Mouse (Mus musculus): ENCODE measurements at regions not wholly inside any gene's neighbourhood (a gene's known extent, or its start where the extent isn't known, plus 50 kb on each side); places are given as distances from the start of the nearest gene placed in this dataset.

- DNase-seq (ENCODE audit: low spot score in 2 of 2), result no peak
Observed at GRCm38 (mm10) chr1:88878831-88879230, 176.8 kb upstream of the Arl4c start.

- DNase-seq (ENCODE audit: low spot score in 2 of 2), result no peak
Observed at GRCm38 (mm10) chr1:88879367-88879766, 177.3 kb upstream of the Arl4c start.

- no peak for DNase-seq (ENCODE audit: low spot score in 2 of 2)
Observed at GRCm38 (mm10) chr1:88891041-88891440, 179.2 kb upstream of the Sh3bp4 start.

GRCm38 (mm10) chr1:88902426-88902825 lies 167.8 kb upstream of the Sh3bp4 start:
- DNase-seq (ENCODE audit: low spot score in 2 of 2), result no peak

GRCm38 (mm10) chr1:88907766-88908463 lies 162.3 kb upstream of the Sh3bp4 start:
- DNase-seq (ENCODE audit: low spot score in 2 of 2), result no peak

GRCm38 (mm10) chr1:88908683-88909082 lies 161.5 kb upstream of the Sh3bp4 start:
- no peak for DNase-seq (ENCODE audit: low spot score in 2 of 2)

- no peak for DNase-seq (ENCODE audit: low spot score in 2 of 2)
Observed at GRCm38 (mm10) chr1:88909314-88909713, 160.9 kb upstream of the Sh3bp4 start.

- DNase-seq (ENCODE audit: low spot score in 2 of 2), result peak in 1 of 2 experiments; percentile 25
Observed at GRCm38 (mm10) chr1:88909864-88910573, 160.2 kb upstream of the Sh3bp4 start.

- DNase-seq (ENCODE audit: low spot score in 2 of 2), result no peak
Observed at GRCm38 (mm10) chr1:88911724-88912123, 158.5 kb upstream of the Sh3bp4 start.

- peak in 1 of 2 experiments; percentile 37 for DNase-seq (ENCODE audit: low spot score in 2 of 2)
Observed at GRCm38 (mm10) chr1:88916531-88917050, 153.6 kb upstream of the Sh3bp4 start.

GRCm38 (mm10) chr1:88921401-88921800 lies 148.8 kb upstream of the Sh3bp4 start:
- DNase-seq (ENCODE audit: low spot score in 2 of 2), result no peak

- DNase-seq (ENCODE audit: low spot score in 2 of 2), result peak in 1 of 2 experiments; percentile 39
Observed at GRCm38 (mm10) chr1:88923791-88924581, 146.2 kb upstream of the Sh3bp4 start.

- DNase-seq (ENCODE audit: low spot score in 2 of 2), result peak in 1 of 2 experiments; percentile 36
Observed at GRCm38 (mm10) chr1:88935191-88935590, 135.0 kb upstream of the Sh3bp4 start.

- no peak for DNase-seq (ENCODE audit: low spot score in 2 of 2)
Observed at GRCm38 (mm10) chr1:88935779-88936178, 134.4 kb upstream of the Sh3bp4 start.

GRCm38 (mm10) chr1:88937327-88937726 lies 132.9 kb upstream of the Sh3bp4 start:
- DNase-seq (ENCODE audit: low spot score in 2 of 2), result no peak

GRCm38 (mm10) chr1:88938458-88938857 lies 131.8 kb upstream of the Sh3bp4 start:
- no peak for DNase-seq (ENCODE audit: low spot score in 2 of 2)

GRCm38 (mm10) chr1:88943039-88943438 lies 127.2 kb upstream of the Sh3bp4 start:
- no peak for DNase-seq (ENCODE audit: low spot score in 2 of 2)

GRCm38 (mm10) chr1:88945868-88946267 lies 124.3 kb upstream of the Sh3bp4 start:
- no peak for DNase-seq (ENCODE audit: low spot score in 2 of 2)

- DNase-seq (ENCODE audit: low spot score in 2 of 2), result no peak
Observed at GRCm38 (mm10) chr1:88946374-88946773, 123.8 kb upstream of the Sh3bp4 start.

GRCm38 (mm10) chr1:88949911-88950310 lies 120.3 kb upstream of the Sh3bp4 start:
- DNase-seq (ENCODE audit: low spot score in 2 of 2), result no peak

GRCm38 (mm10) chr1:88953516-88953915 lies 116.7 kb upstream of the Sh3bp4 start:
- no peak for DNase-seq (ENCODE audit: low spot score in 2 of 2)

GRCm38 (mm10) chr1:88954784-88955183 lies 115.4 kb upstream of the Sh3bp4 start:
- no peak for DNase-seq (ENCODE audit: low spot score in 2 of 2)

Measured in layer of hippocampus, adult 18-20 months (tissue).